Mouse (Mus musculus): ENCODE measurements around the gene Hpse. TPM values are rescaled to one million over a fixed set of nuclear protein-coding genes. Genes with fewer than 3 reads are reported as not detected.

Gene Hpse
- total RNA-seq, 2 experiments from 2014 or later: 0.47 TPM; not detected in 1

- no peak for ATAC-seq (replicated peaks; ENCODE audit: low FRiP score, low TSS enrichment, poor library complexity, severe bottlenecking)
Observed at GRCm38 (mm10) chr5:100700861-100701620, 18.5 kb downstream of the Hpse start.

- no peak for ATAC-seq (replicated peaks; ENCODE audit: low FRiP score, low TSS enrichment, poor library complexity, severe bottlenecking)
Observed at GRCm38 (mm10) chr5:100697886-100698285, 21.6 kb downstream of the Hpse start.

GRCm38 (mm10) chr5:100697398-100697797, 22.1 kb downstream of the Hpse start:
- no peak for ATAC-seq (replicated peaks; ENCODE audit: low FRiP score, low TSS enrichment, poor library complexity, severe bottlenecking)

GRCm38 (mm10) chr5:100685631-100686030, 33.9 kb downstream of the Hpse start:
- no peak for ATAC-seq (replicated peaks; ENCODE audit: low FRiP score, low TSS enrichment, poor library complexity, severe bottlenecking)

GRCm38 (mm10) chr5:100680542-100680933, 39.0 kb downstream of the Hpse start:
- ATAC-seq (replicated peaks; ENCODE audit: low FRiP score, low TSS enrichment, poor library complexity, severe bottlenecking): no peak

- no peak for ATAC-seq (replicated peaks; ENCODE audit: low FRiP score, low TSS enrichment, poor library complexity, severe bottlenecking)
Observed at GRCm38 (mm10) chr5:100679911-100680541, 39.5 kb downstream of the Hpse start.

GRCm38 (mm10) chr5:100674711-100675376, 44.7 kb downstream of the Hpse start, which contains the start of gene Coq2:
TSS of gene Coq2 (minus strand) at chr5:100675140.
- ATAC-seq (replicated peaks; ENCODE audit: low FRiP score, low TSS enrichment, poor library complexity, severe bottlenecking): peak; percentile 90

- ATAC-seq (replicated peaks; ENCODE audit: low FRiP score, low TSS enrichment, poor library complexity, severe bottlenecking): peak; percentile 69
Observed at GRCm38 (mm10) chr5:100673745-100674486, 45.6 kb downstream of the Hpse start.

GRCm38 (mm10) chr5:100672403-100672802, 47.1 kb downstream of the Hpse start:
- ATAC-seq (replicated peaks; ENCODE audit: low FRiP score, low TSS enrichment, poor library complexity, severe bottlenecking): no peak

- ATAC-seq (replicated peaks; ENCODE audit: low FRiP score, low TSS enrichment, poor library complexity, severe bottlenecking): no peak
Observed at GRCm38 (mm10) chr5:100671897-100672296, 47.6 kb downstream of the Hpse start.

- peak; percentile 56; the same call in 1 of the 2 replicates for ATAC-seq (replicated peaks; ENCODE audit: low FRiP score, low TSS enrichment, poor library complexity, severe bottlenecking)
Observed at GRCm38 (mm10) chr5:100671398-100671797, 48.1 kb downstream of the Hpse start.

- ATAC-seq (replicated peaks; ENCODE audit: low FRiP score, low TSS enrichment, poor library complexity, severe bottlenecking): no peak
Observed at GRCm38 (mm10) chr5:100666965-100667364, 52.6 kb downstream of the Hpse start.

- ATAC-seq (replicated peaks; ENCODE audit: low FRiP score, low TSS enrichment, poor library complexity, severe bottlenecking): peak; percentile 90
Observed at GRCm38 (mm10) chr5:100663854-100664253, 55.7 kb downstream of the Hpse start.

GRCm38 (mm10) chr5:100663011-100663410, 56.5 kb downstream of the Hpse start:
- no peak for ATAC-seq (replicated peaks; ENCODE audit: low FRiP score, low TSS enrichment, poor library complexity, severe bottlenecking)

- no peak for ATAC-seq (replicated peaks; ENCODE audit: low FRiP score, low TSS enrichment, poor library complexity, severe bottlenecking)
Observed at GRCm38 (mm10) chr5:100658460-100658859, 61.1 kb downstream of the Hpse start.

- ATAC-seq (replicated peaks; ENCODE audit: low FRiP score, low TSS enrichment, poor library complexity, severe bottlenecking): 0 out of 2 replicates have a peak, but pooled peaks have one; percentile 28
Observed at GRCm38 (mm10) chr5:100656352-100656751, 63.2 kb downstream of the Hpse start.

- ATAC-seq (replicated peaks; ENCODE audit: low FRiP score, low TSS enrichment, poor library complexity, severe bottlenecking): no peak
Observed at GRCm38 (mm10) chr5:100652327-100652726, 67.2 kb downstream of the Hpse start.

- ATAC-seq (replicated peaks; ENCODE audit: low FRiP score, low TSS enrichment, poor library complexity, severe bottlenecking): no peak
Observed at GRCm38 (mm10) chr5:100651486-100651885, 68.0 kb downstream of the Hpse start.

GRCm38 (mm10) chr5:100650969-100651368, 68.5 kb downstream of the Hpse start:
- no peak for ATAC-seq (replicated peaks; ENCODE audit: low FRiP score, low TSS enrichment, poor library complexity, severe bottlenecking)

- ATAC-seq (replicated peaks; ENCODE audit: low FRiP score, low TSS enrichment, poor library complexity, severe bottlenecking): peak; percentile 22; the same call in 1 of the 2 replicates
Observed at GRCm38 (mm10) chr5:100648546-100648945, 71.0 kb downstream of the Hpse start.

Measured in megakaryocyte-erythroid progenitor cell, adult 5-6 weeks (primary cell).